Mouse (Mus musculus): ENCODE measurements around the gene Mctp1. TPM values are rescaled to one million over a fixed set of nuclear protein-coding genes. Genes with fewer than 3 reads are reported as not detected.

Gene Mctp1
- polyA plus RNA-seq, 1 experiment from 2014 or later = 0.20 TPM

GRCm38 (mm10) chr13:76482998-76483397 is 98.7 kb downstream of the Mctp1 start:
- no peak overlapping the region for H3K27ac ChIP-seq
- H3K4me1 ChIP-seq (replicated peaks) = peaks cover 3% of the 10 kb centered on the region; the same call in 1 of the 2 replicates
- no peaks in the 10 kb centered on the region for H3K36me3 ChIP-seq
- H3K4me3 ChIP-seq (replicated peaks) = no peak overlapping the region
- no peak for ATAC-seq (ENCODE audit: insufficient number of reproducible peaks, insufficient read depth, low FRiP score, low TSS enrichment, low read depth)
- no peaks in the 10 kb centered on the region for H3K9me3 ChIP-seq
- H3K27me3 ChIP-seq = no peaks in the 10 kb centered on the region
- WGBS = 77% methylated on average over 2 of the region's 2 CpGs
- H3K9ac ChIP-seq (replicated peaks) = no peak overlapping the region
- H3K4me2 ChIP-seq = no peak overlapping the region

- H3K4me3 ChIP-seq (replicated peaks) = no peak overlapping the region
- no peaks in the 10 kb centered on the region for H3K9me3 ChIP-seq
- H3K9ac ChIP-seq (replicated peaks) = no peak overlapping the region
- peaks cover 3% of the 10 kb centered on the region; the same call in 1 of the 2 replicates for H3K4me1 ChIP-seq (replicated peaks)
- H3K4me2 ChIP-seq = no peak overlapping the region
- 34% methylated on average over 2 of the region's 2 CpGs for whole genome bisulfite sequencing
- no peaks in the 10 kb centered on the region for H3K27me3 ChIP-seq
- no peak for ATAC-seq (ENCODE audit: insufficient number of reproducible peaks, insufficient read depth, low FRiP score, low TSS enrichment, low read depth)
- no peak overlapping the region for H3K27ac ChIP-seq
- H3K36me3 ChIP-seq = no peaks in the 10 kb centered on the region
Measured at GRCm38 (mm10) chr13:76484086-76484709, 99.9 kb downstream of the Mctp1 start.

- no peak overlapping the region for H3K9ac ChIP-seq (replicated peaks)
- H3K36me3 ChIP-seq = no peaks in the 10 kb centered on the region
- H3K9me3 ChIP-seq = no peaks in the 10 kb centered on the region
- H3K4me2 ChIP-seq = no peak overlapping the region
- no peaks in the 10 kb centered on the region for H3K27me3 ChIP-seq
- H3K4me3 ChIP-seq (replicated peaks) = no peak overlapping the region
- no peak for ATAC-seq (ENCODE audit: insufficient number of reproducible peaks, insufficient read depth, low FRiP score, low TSS enrichment, low read depth)
- H3K4me1 ChIP-seq (replicated peaks) = no peaks in the 10 kb centered on the region
- no peak overlapping the region for H3K27ac ChIP-seq
- 80% methylated on average over 2 of the region's 2 CpGs for WGBS
Measured at GRCm38 (mm10) chr13:76515896-76516295, 131.6 kb downstream of the Mctp1 start.

GRCm38 (mm10) chr13:76523170-76523569 is 138.8 kb downstream of the Mctp1 start:
- Histone ChIP-seq H3K36me3 (no peaks in the 10 kb centered on the region), H3K27me3 (no peaks in the 10 kb centered on the region), H3K4me3 (replicated peaks) (no peak overlapping the region), H3K9me3 (no peaks in the 10 kb centered on the region), H3K4me1 (replicated peaks) (no peaks in the 10 kb centered on the region), H3K4me2 (no peak overlapping the region), H3K9ac (replicated peaks) (no peak overlapping the region), H3K27ac (no peak overlapping the region)
- WGBS = 78% methylated on average over 1 of the region's 1 CpGs
- ATAC-seq (ENCODE audit: insufficient number of reproducible peaks, insufficient read depth, low FRiP score, low TSS enrichment, low read depth) = no peak

- H3K4me1 ChIP-seq (replicated peaks) = no peaks in the 10 kb centered on the region
- no peaks in the 10 kb centered on the region for H3K36me3 ChIP-seq
- H3K27ac ChIP-seq = no peak overlapping the region
- H3K9ac ChIP-seq (replicated peaks) = no peak overlapping the region
- H3K4me2 ChIP-seq = no peak overlapping the region
- ATAC-seq (ENCODE audit: insufficient number of reproducible peaks, insufficient read depth, low FRiP score, low TSS enrichment, low read depth) = no peak
- H3K27me3 ChIP-seq = no peaks in the 10 kb centered on the region
- H3K4me3 ChIP-seq (replicated peaks) = no peak overlapping the region
- H3K9me3 ChIP-seq = no peaks in the 10 kb centered on the region
Measured at GRCm38 (mm10) chr13:76527326-76527725, 143.0 kb downstream of the Mctp1 start.

GRCm38 (mm10) chr13:76527751-76528150 is 143.4 kb downstream of the Mctp1 start:
- Histone ChIP-seq H3K9ac (replicated peaks) (no peak overlapping the region), H3K27ac (no peak overlapping the region), H3K4me1 (replicated peaks) (no peaks in the 10 kb centered on the region), H3K27me3 (no peaks in the 10 kb centered on the region), H3K4me3 (replicated peaks) (no peak overlapping the region), H3K36me3 (no peaks in the 10 kb centered on the region), H3K9me3 (no peaks in the 10 kb centered on the region), H3K4me2 (no peak overlapping the region)
- no peak for ATAC-seq (ENCODE audit: insufficient number of reproducible peaks, insufficient read depth, low FRiP score, low TSS enrichment, low read depth)
- WGBS = 27% methylated on average over 1 of the region's 1 CpGs

- no peaks in the 10 kb centered on the region for H3K27me3 ChIP-seq
- ATAC-seq (ENCODE audit: insufficient number of reproducible peaks, insufficient read depth, low FRiP score, low TSS enrichment, low read depth) = no peak
- no peak overlapping the region for H3K4me2 ChIP-seq
- H3K4me1 ChIP-seq (replicated peaks) = no peaks in the 10 kb centered on the region
- 93% methylated on average over 2 of the region's 2 CpGs for WGBS
- no peak overlapping the region for H3K9ac ChIP-seq (replicated peaks)
- no peak overlapping the region for H3K27ac ChIP-seq
- H3K4me3 ChIP-seq (replicated peaks) = no peak overlapping the region
- no peaks in the 10 kb centered on the region for H3K9me3 ChIP-seq
- H3K36me3 ChIP-seq = no peaks in the 10 kb centered on the region
Measured at GRCm38 (mm10) chr13:76529915-76530314, 145.6 kb downstream of the Mctp1 start.

- H3K9me3 ChIP-seq = no peaks in the 10 kb centered on the region
- WGBS = 91% methylated on average over 3 of the region's 3 CpGs
- H3K4me2 ChIP-seq = no peak overlapping the region
- no peak for ATAC-seq (ENCODE audit: insufficient number of reproducible peaks, insufficient read depth, low FRiP score, low TSS enrichment, low read depth)
- H3K9ac ChIP-seq (replicated peaks) = no peak overlapping the region
- H3K27me3 ChIP-seq = no peaks in the 10 kb centered on the region
- H3K4me3 ChIP-seq (replicated peaks) = no peak overlapping the region
- no peaks in the 10 kb centered on the region for H3K36me3 ChIP-seq
- H3K4me1 ChIP-seq (replicated peaks) = no peaks in the 10 kb centered on the region
- H3K27ac ChIP-seq = no peak overlapping the region
Measured at GRCm38 (mm10) chr13:76530867-76531504, 146.7 kb downstream of the Mctp1 start.

- ATAC-seq (ENCODE audit: insufficient number of reproducible peaks, insufficient read depth, low FRiP score, low TSS enrichment, low read depth) = no peak
- no peaks in the 10 kb centered on the region for H3K36me3 ChIP-seq
- WGBS = 63% methylated on average over 2 of the region's 2 CpGs
Measured at GRCm38 (mm10) chr13:76547854-76548253, 163.5 kb downstream of the Mctp1 start.

GRCm38 (mm10) chr13:76560918-76561317 is 176.6 kb downstream of the Mctp1 start:
- Histone ChIP-seq H3K9ac (replicated peaks) (no peak overlapping the region), H3K27me3 (no peaks in the 10 kb centered on the region), H3K4me3 (replicated peaks) (no peak overlapping the region), H3K4me1 (replicated peaks) (no peaks in the 10 kb centered on the region), H3K4me2 (no peak overlapping the region), H3K36me3 (no peaks in the 10 kb centered on the region), H3K9me3 (no peaks in the 10 kb centered on the region), H3K27ac (no peak overlapping the region)
- ATAC-seq (ENCODE audit: insufficient number of reproducible peaks, insufficient read depth, low FRiP score, low TSS enrichment, low read depth) = no peak
- 79% methylated on average over 8 of the region's 8 CpGs for WGBS

More at GRCm38 (mm10) chr13:76547854-76548253, 163.5 kb downstream of the Mctp1 start:
- Histone ChIP-seq H3K9me3 (no peaks in the 10 kb centered on the region), H3K9ac (replicated peaks) (no peak overlapping the region), H3K4me2 (no peak overlapping the region), H3K27me3 (no peaks in the 10 kb centered on the region), H3K4me1 (replicated peaks) (no peaks in the 10 kb centered on the region), H3K4me3 (replicated peaks) (no peak overlapping the region), H3K27ac (no peak overlapping the region)

GRCm38 (mm10) chr13:76561594-76561993 is 177.3 kb downstream of the Mctp1 start:
- no peak for ATAC-seq (ENCODE audit: insufficient number of reproducible peaks, insufficient read depth, low FRiP score, low TSS enrichment, low read depth)
- WGBS = 86% methylated on average over 3 of the region's 3 CpGs
- H3K4me1 ChIP-seq (replicated peaks) = no peaks in the 10 kb centered on the region

GRCm38 (mm10) chr13:76564061-76564460 is 179.7 kb downstream of the Mctp1 start:
- no peak for ATAC-seq (ENCODE audit: insufficient number of reproducible peaks, insufficient read depth, low FRiP score, low TSS enrichment, low read depth)

More at GRCm38 (mm10) chr13:76561594-76561993, 177.3 kb downstream of the Mctp1 start:
- no peak overlapping the region for H3K4me3 ChIP-seq (replicated peaks)
- no peak overlapping the region for H3K4me2 ChIP-seq
- no peaks in the 10 kb centered on the region for H3K9me3 ChIP-seq
- H3K27ac ChIP-seq = no peak overlapping the region
- no peak overlapping the region for H3K9ac ChIP-seq (replicated peaks)
- H3K27me3 ChIP-seq = no peaks in the 10 kb centered on the region
- no peaks in the 10 kb centered on the region for H3K36me3 ChIP-seq

More at GRCm38 (mm10) chr13:76564061-76564460, 179.7 kb downstream of the Mctp1 start:
- Histone ChIP-seq H3K9me3 (no peaks in the 10 kb centered on the region), H3K4me1 (replicated peaks) (no peaks in the 10 kb centered on the region), H3K4me2 (no peak overlapping the region), H3K9ac (replicated peaks) (no peak overlapping the region), H3K36me3 (no peaks in the 10 kb centered on the region), H3K4me3 (replicated peaks) (no peak overlapping the region), H3K27ac (no peak overlapping the region), H3K27me3 (no peaks in the 10 kb centered on the region)

All from limb, embryonic 12.5 days (tissue).